Mouse (Mus musculus): ENCODE results near the gene Cish.
"Not testable (repeated sequence)": the region's sequence is repeated elsewhere in the genome, so short reads cannot be mapped to it uniquely, and the experiment has no call there.

The Cish gene

DNA sequence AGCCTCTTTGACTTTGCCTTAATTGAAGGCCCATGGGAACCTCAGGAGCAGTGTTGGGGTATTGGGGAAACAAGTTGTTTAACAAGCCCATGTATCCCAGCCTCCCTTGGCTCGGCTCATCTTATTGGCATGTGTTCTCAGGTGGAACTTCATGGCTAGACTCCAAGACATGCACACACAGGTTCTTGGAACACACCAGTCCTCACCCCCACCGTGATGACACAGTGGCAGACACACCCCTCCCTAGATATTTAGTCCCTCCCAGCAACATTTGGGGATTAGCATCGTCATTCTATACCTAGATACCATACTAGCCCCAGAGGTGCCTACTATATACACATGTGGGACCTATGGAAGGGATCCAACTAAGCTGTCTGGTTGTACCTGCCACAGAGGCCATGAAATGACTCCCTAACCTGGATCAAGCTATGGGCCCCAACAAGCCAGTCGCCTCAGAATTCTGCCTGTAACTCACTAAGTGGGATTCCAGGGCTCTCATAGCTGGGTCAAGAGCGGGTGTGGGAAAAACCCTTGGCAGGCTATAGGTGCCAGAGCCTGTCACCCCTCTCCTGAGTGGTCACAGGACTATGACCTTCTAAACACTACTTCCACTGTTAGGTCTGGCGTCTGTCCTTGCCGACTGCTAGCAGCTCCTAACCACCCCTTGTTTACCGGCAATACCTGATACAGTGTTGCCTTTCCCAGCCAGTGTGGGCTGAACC lies 2.4 kb downstream of the Cish start:
- DNase-seq (ENCODE audit: low read depth, low spot score): no peak

DNA sequence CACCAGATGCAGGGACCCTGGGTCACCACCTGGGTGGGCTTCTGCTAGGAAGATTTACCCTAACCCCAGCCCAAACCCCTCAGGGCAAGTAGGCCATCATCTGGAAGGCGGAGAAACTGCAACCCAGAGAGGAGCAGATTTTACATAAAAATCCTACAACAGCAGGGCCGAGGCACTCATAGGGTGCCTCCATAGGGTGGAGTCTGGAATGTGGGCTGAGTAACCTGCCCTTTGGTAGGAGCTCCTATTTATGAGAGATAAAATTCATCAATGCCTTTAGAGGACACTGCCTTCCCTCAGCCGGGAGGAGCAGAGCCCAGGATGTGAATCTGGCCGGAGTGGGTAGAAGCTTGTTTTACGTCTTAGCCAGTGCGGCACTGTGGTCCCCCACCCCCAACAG lies 3.0 kb downstream of the Cish start:
- DNase-seq (ENCODE audit: low read depth, low spot score): no peak

DNA sequence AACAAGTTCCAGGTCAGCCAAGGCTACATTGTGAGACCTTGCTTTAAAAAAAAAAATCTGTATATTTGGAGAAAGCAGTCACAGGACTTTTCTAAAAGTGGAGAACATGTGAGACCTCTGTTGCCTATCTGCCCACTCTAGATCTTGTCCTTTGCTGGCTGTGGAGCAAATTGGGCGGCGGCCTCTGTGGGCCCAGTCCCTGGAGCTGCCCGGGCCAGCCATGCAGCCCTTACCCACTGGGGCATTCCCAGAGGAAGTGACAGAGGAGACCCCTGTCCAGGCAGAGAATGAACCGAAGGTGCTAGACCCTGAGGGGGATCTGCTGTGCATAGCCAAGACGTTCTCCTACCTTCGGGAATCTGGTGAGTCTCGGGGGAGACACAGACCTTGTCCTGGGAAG lies 4.0 kb downstream of the Cish start:
- DNase-seq (ENCODE audit: low read depth, low spot score): no peak

DNA sequence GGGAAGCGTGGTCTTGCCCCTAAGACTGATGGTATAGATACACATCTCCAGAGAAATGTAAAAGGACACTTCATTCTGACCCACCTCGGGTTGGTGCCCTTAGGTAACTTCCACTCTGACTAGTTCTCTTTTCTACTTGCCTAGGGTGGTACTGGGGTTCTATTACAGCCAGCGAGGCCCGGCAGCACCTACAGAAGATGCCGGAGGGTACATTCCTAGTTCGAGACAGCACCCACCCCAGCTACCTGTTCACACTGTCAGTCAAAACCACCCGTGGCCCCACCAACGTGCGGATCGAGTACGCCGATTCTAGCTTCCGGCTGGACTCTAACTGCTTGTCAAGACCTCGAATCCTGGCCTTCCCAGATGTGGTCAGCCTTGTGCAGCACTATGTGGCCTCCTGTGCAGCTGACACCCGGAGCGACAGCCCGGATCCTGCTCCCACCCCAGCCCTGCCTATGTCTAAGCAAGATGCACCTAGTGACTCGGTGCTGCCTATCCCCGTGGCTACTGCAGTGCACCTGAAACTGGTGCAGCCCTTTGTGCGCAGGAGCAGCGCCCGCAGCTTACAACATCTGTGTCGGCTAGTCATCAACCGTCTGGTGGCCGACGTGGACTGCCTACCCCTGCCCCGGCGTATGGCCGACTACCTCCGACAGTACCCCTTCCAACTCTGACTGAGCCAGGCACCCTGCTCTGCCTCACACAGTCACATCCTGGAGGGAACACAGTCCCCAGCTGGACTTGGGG lies 4.6 kb downstream of the Cish start:
- DNase-seq (ENCODE audit: low read depth, low spot score): no peak

DNA sequence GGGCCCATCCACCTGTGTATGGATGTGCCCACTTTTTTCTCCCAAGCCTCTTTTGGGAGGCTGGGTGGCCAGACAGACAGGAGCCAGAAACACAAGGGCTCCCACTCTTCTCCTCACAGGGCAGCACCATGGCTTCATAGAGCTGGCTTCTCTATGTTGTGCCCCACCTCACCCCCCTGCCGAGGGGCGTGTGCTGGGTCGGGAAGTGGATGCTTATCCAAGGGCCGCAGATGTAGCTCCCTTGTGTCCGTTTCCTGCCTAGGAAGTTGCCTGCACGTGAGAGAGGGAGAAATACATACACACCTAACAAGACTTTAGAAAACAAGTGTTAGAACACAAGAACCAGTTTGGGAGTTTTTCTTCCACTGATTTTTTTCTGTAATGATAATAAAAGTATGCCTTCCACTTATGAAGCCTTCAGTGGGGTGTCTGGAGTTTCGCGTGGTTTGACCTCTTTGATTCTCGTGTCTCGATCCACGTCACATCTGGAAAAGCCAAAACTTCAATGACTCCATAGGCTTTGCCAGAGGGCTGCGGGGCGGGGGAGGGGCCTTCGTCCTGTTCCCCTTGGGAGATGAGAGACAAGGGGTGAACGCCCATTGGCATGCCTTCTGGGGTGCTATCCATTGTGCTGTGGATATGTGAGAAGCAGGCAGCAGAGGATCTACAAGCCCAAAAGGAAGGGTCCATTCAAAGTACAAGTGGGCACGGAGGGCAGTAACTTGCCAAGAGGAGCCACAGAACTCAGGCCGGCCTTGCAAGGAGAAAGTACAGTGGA lies 5.9 kb downstream of the Cish start:
- no peak for DNase-seq (ENCODE audit: low read depth, low spot score)

DNA sequence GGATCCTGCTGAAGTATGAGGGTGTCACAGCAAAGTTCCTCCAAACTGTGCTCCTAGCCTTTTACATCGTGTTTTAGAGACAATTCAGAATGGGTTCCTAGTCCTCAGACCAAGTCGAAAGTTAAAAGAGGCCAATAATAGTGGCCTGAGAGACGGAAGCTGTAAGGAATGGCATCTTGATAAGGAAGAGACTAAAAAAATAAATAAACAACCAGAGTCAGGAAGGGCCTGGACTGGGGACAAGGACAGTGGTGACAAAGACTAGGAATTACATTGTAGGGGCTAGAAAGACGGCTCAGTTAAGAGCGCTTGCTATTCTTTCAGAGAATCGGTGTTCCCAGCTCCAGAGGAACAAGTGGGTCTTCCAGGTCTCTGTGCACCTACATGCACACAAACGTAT lies 6.8 kb downstream of the Cish start:
- no peak for DNase-seq (ENCODE audit: low read depth, low spot score)

DNA sequence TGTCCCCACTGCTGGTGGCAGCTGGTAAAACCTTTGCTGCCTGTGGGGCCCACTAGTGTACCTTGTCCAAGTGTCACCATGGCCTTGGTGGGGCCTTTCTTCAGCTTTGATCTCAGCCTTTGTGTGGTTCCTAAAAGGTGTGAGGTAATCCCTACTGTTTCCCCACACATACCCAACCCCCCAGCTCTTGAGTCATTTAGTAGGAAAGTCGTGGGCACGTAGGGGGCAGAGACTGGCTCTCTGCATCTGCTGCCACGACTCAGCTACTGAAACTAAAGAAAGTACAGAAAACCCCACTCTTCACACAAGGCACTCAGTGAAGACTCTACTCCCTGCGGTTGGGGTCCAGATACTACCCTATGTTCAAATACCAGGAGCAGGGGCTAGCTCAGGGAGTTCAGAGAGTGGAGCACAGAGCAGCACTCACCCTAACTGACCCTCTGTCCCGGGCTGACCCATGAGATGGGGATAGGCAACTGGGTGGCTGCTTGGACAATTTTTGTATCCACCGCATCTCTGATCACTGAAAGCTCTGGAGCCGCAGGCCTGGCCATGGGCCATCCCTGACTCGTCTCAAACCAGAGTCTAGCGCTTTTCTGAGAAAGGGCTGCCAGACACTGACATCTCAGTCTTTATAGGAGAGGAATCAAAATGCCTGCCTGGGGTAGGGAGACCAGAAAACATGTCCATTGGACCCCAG lies 7.4 kb downstream of the Cish start:
- DNase-seq (ENCODE audit: low read depth, low spot score): no peak

DNA sequence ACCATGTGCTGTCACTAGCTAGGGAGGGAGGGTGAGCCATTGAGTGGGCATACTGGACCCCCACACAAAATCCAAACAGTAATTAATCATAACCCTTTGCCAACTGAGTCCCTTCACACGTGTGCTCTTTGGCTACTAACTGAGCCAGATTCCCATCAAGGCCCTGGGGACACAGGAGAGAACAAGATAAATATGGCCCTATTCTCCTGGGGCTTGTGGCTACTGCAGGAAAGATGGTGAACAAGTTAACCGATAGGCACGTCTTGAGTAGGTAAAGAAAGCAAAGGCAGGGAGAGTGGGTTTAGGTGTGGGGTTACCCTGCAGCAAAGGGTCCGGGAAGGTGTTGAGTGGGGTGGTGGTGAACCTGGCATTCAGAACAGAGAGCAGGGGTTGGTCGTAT lies 8.1 kb downstream of the Cish start:
- DNase-seq (ENCODE audit: low read depth, low spot score): no peak

DNA sequence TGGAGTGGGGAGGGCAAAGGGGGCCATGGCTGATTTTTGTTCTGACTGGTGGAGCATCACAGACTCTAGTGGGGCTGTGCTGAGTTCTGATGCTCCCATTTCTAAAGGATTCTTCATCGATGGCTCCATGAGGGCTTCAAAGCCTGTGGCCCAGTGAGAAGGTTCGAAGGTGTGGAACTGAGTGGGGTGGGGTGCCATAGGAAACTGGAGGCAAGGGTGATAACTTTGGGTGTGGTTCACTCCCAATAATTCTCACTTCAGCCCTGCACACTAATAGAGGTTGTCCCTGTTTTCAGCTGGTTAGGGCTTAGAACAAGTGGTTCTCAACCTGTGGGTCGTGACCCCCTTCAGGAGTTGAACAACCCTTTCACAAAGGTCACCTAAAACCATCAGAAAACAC lies 8.6 kb downstream of the Cish start:
- no peak for DNase-seq (ENCODE audit: low read depth, low spot score)

DNA sequence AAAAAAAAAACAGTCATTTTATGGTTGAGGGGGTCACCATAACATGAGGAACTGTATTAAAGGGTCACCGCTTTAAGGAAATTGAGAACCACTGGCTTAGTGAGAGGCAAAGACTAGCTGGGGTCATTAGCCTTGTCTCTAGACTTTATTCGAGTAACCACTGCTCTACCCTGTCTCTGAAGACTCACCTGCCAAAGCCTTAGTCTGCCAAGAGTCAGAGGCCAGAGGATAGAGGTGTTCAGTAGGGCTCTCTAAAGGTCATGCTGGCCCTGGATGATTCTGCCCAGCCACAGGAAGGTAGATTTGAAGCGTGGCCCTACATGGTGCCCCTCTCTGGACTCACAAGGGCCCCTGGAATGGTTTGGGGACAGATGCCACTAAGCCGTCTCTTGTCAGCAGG lies 9.2 kb downstream of the Cish start:
- no peak for DNase-seq (ENCODE audit: low read depth, low spot score)

DNA sequence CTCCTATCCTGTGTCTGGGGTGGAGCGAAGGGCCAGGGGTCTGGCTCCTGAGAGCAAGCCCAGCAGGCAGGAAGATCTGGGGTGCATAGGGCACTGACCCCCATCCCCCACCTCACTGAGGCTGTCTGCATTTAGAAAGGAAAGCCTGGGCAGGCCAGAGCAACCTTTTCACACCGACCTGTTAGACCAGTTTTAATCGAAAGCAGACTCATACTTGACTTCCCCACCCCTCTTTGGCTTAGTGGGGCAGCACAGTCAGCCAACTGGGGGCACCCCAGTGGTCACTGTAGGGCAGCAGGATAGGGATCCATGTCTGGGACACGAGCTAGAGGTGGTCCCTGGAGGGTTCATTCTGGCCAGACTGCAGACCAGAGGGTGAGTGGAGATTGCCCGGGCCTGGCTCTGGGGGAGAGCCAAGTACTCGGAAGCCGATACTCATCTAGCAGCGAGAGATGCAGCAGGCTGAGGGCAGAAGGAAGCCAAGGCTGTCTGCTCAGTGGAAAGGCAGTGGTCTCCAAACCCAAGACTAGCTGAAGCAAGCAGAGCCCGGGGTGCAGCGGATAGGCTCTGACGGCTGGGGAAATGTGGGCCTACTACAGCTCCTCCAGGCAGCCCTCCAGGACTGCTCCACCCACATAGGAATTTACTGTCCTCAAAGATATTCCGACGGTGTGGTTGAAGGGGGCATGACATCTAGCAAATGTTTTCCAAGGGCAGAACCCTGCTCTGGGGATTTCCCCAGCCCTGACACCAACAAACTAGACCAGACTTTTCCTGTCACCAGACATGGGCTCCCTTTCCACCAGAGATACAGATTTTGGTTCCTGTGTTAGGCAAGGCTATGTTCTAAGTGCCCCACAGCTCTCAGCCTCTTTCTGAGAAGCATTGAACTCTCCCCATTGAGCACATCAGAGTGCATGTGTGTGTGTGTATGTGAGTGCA lies 10.0 kb downstream of the Cish start:
- no peak for DNase-seq (ENCODE audit: low read depth, low spot score)

DNA sequence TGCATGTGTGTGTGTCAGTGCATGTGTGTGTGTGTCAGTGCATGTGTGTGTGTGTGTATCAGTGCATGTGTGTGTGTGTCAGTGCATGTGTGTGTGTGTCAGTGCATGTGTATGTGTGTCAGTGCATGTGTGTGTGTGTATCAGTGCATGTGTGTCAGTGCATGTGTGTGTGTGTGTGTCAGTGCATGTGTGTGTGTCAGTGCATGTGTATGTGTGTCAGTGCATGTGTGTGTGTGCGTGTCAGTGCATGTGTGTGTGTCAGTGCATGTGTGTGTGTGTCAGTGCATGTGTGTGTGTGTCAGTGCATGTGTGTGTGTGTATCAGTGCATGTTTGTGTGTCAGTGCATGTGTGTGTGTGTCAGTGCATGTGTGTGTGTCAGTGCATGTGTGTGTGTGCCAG lies 10.8 kb downstream of the Cish start:
- not testable (repeated sequence) for DNase-seq (ENCODE audit: low read depth, low spot score)

DNA sequence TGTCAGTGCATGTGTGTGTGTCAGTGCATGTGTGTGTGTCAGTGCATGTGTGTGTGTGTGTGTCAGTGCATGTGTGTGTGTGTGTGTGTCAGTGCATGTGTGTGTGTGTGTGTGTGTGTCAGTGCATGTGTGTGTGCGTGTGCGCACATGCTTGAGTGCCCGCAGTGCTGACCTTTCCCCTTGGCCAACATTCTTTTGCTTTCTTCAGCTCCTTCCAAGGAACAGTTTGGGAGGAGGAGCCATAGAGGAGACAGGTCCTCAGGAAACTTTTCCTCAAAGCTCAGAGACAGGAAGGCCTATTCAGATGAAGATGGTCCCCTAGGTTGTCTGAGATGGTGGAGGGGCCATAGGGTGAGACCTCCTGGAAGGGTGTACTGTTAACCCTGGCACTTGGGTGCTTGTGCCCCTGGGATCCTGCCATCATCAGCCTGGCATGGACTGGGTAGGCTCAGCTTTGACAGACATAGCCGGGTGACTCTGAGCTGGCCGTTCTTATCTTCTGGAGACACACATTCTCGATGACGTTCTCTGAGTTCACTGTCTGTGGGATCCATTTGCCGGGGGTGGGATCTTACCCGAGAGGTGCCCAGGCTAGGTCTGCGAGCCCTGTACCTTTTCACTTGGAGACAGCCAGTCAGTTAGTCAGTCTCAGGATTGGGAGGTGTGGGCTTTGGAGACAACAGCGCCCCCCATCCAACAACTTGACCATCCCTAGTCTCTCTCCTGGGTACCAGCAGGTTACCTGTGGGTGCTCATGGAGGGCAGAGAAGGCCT lies 11.5 kb downstream of the Cish start:
- DNase-seq (ENCODE audit: low read depth, low spot score): no peak

DNA sequence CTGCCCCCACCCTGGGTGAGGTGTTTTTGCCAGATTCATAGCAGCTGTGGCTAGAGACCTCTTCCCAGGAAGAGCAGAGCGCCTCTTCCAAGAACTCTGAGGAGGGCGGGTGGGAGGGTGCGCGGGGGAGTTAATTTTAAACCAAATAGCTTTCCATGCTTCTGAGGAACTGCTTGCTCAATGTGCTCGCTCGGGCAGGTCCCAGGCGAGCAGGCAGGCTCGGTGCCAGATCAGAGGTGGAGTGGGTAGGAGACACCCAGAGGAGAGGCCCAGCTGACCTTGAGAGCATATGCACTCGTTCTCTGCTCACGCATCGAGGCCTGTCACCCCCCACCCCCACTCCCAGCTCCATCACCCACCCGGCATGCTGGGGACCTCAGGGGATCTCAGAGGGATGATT lies 12.1 kb downstream of the Cish start:
- no peak for DNase-seq (ENCODE audit: low read depth, low spot score)

DNA sequence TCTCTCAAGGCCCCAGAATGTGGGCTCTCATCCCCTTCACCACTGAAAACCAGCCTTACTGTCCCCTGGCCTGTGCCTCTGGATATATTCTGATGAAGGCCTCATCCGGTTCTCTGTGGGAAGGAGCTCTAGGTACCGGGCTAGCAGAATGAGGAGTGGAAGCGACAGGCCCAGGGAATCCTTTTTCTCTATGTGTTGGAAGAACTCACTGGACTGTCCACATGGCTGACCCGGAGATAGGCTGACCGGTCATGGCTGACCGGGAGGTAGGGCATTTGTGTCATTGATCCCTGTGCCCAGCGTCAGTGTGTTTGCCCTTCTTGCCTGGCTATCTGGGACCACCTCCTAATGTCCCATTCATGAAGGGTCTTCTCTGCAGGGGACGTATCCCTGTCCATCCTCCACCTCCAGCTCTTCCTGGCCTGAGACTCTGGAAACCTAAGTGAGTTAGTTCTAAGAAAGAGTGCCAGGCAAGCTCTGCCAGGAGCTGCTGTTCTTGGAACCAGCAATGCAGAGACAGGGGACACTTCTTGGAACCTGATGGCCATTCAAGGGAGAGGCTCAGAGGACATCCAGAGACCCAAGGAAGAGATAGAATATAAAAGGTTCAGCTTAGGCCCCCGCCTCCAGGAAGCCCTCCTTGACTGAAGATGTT lies 12.6 kb downstream of the Cish start:
- DNase-seq (ENCODE audit: low read depth, low spot score): no peak

DNA sequence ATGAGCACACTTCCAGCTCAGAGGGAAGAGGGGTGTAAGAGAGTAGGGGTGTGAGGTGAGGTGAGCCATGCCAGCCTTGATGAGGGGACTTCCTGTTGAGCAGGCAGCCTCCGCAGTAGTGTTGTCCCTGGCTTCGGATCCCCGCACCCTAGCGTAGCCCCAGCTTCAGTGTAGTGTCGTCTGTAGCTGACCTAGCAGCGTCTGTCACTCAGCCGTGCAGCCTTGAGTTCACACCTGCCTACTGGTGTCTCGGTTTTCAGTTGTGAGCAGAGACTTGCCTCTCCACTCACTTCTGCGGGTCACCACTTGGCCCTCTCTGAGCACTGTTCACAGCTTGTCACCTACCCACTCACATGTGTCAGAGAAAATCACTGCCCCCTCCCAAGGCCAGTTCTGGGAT lies 13.3 kb downstream of the Cish start:
- DNase-seq (ENCODE audit: low read depth, low spot score): no peak

DNA sequence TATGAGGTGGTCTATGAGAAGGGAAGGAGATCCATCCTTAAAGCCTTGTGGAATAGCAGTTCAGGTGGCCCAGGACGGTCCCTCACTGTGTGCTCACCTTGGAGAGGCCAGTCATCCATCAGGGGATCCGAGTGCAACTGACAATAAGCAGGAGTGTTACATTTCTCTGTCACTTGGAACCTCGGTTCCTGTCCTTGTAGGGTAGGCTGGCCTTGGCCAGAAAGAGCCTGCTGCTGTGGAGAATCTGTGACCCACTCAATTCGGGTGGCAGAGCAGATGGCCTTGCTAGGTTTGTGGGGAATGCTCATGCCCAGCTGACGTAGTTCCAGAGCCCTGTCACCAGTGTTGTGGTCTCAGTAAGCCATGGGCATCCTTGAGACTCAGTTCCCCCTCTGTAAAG lies 13.8 kb downstream of the Cish start:
- no peak for DNase-seq (ENCODE audit: low read depth, low spot score)

DNA sequence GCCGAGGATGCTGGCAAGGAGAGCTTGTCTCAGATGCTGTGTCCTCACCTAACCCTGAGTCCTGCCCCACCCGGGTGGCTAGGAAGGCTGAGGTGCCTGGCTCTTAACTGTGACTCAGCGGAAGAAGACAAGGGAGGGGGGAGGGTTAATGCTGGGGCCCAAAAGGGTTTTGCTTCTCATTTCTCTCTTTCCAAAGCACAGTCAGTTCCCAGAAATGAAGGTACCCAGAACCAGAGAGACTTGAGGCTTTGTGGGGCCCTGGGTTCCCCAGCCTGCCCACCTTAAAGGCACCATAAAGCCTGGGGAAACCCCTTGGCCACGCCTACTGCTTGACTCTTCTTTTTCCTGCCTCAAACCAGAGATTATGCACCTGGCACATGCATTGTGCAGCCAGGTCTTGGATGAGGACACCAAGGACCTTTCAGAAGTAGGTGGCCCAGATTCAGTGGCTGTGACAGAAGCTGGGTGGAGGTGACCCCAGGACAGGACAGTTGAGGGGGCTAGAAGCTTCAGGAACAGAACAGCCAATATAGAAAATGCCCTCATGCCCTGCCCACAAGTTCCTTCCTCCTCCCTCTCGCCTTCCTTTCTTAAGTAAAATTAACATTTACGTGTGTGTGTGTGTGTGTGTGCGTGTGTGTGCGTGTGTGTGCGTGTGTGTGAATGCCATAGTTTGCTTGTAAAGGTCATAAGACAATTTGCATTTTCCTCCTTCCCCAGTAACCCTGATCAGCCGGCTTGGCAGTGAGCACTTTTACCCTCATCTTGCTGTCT lies 17.2 kb downstream of the Cish start:
- DNase-seq (ENCODE audit: low read depth, low spot score): no peak

DNA sequence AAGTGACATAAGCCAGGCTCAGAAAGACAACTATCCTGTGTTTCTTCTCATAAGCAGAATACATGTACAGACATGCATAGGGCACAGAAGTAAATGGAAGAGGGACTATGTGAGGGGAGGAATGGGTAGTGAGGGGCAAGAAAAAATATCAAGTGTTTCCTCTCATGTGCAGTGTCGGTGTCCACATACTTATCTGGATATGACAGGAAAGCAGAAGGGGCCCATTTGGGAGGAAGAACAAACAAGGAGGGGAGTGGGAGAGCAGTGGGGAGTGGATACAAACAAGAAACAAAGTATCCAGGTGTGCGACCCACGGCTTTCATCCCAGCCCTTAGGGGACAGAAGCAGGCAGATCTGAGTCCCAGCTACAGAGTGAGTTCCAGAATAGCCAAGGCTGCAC lies 18.1 kb downstream of the Cish start:
- DNase-seq (ENCODE audit: low read depth, low spot score): no peak

Measured in WW6 (cell line).